Mouse (Mus musculus): Measurements from ENCODE around the gene Skint11.
"Not testable (repeated sequence)": the region's sequence is repeated elsewhere in the genome, so short reads cannot be mapped to it uniquely, and the experiment has no call there.

Gene Skint11

DNA sequence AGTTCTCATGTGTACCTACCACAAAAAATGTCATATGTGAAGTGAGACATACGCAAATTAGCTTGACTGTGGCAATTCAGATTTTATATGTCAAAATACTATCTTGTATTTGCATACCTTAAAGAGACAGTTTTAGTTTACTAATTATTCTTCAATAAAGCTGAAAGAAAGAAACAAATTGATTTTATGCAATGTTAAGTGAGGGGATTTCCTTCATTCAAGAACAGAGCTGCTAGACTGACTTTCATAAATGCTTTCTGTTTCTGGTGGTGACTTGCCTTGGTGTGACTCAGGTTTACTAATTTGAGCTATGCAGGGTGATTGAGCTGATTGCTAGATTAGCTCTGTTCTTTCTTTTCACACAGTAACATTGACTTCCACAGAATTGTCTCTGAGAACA is at the start of gene Skint11:
Skint11 (plus strand) TSS at position 301 of the 400 bp plus-strand sequence.
- no peak for ATAC-seq (ENCODE audit: low TSS enrichment)

- no peak for ATAC-seq (ENCODE audit: low TSS enrichment)
These were observed 2.0 kb upstream of the Skint11 start for GRCm38 (mm10) chr4:114161149-114161548.

GRCm38 (mm10) chr4:114172898-114173297 is 9.7 kb downstream of the Skint11 start:
- not testable (repeated sequence) for ATAC-seq (ENCODE audit: low TSS enrichment)

- not testable (repeated sequence) for ATAC-seq (ENCODE audit: low TSS enrichment)
These were observed 93.7 kb downstream of the Skint11 start for GRCm38 (mm10) chr4:114256906-114257305.

Data from frontal cortex, adult (tissue).